Mouse (Mus musculus): ENCODE results near the gene Lamc2. TPM values are rescaled to one million over a fixed set of nuclear protein-coding genes. Genes with fewer than 3 reads are reported as not detected.

Lamc2 gene
- polyA plus RNA-seq, 1 experiment from 2014 or later = 62.9 TPM

GRCm38 (mm10) chr1:153172291-153172731 is 13.9 kb downstream of the Lamc2 start:
- 7% methylated on average over 9 of the region's 9 CpGs for WGBS
- ATAC-seq (peak; percentile 68), DNase-seq (ENCODE audit: low spot score) (peak; percentile 75)
- H3K9ac ChIP-seq (replicated peaks; ENCODE audit: low read depth) = no peak overlapping the region
- H3K27me3 ChIP-seq (replicated peaks; ENCODE audit: insufficient read depth, low read length) = no peaks in the 10 kb centered on the region
- peaks cover 13% of the 10 kb centered on the region for H3K4me1 ChIP-seq (ENCODE audit: insufficient read depth, low read depth, low read length)
- H3K36me3 ChIP-seq (ENCODE audit: insufficient read depth, low read length) = no peaks in the 10 kb centered on the region
- H3K9me3 ChIP-seq (ENCODE audit: low read length) = no peaks in the 10 kb centered on the region
- TF ChIP-seq CTCF (IDR thresholded peaks at IDR 0.05) (no peak), EP300 (IDR thresholded peaks at IDR 0.05) (peak; percentile 62)
- H3K27ac ChIP-seq (ENCODE audit: low read length) = peak overlapping the region; percentile 68
- 0 out of 2 replicates have a peak overlapping the region, but pooled peaks have one; percentile 14 for H3K4me2 ChIP-seq (replicated peaks; ENCODE audit: low read depth, low read length)
- no peak overlapping the region for H3K4me3 ChIP-seq (ENCODE audit: low read depth, low read length)

GRCm38 (mm10) chr1:153171011-153171410 is 15.2 kb downstream of the Lamc2 start:
- no peak overlapping the region for H3K27ac ChIP-seq (ENCODE audit: low read length)
- no peak overlapping the region for H3K9ac ChIP-seq (replicated peaks; ENCODE audit: low read depth)
- no peak for TF ChIP-seq CTCF (IDR thresholded peaks at IDR 0.05)
- TF ChIP-seq EP300 (IDR thresholded peaks at IDR 0.05) = no peak
- no peak overlapping the region for H3K4me2 ChIP-seq (replicated peaks; ENCODE audit: low read depth, low read length)
- DNase-seq (ENCODE audit: low spot score) = no peak
- no peak for ATAC-seq
- 50% methylated on average over 10 of the region's 10 CpGs for WGBS
- H3K36me3 ChIP-seq (ENCODE audit: insufficient read depth, low read length) = no peaks in the 10 kb centered on the region
- H3K4me1 ChIP-seq (ENCODE audit: insufficient read depth, low read depth, low read length) = peaks cover 13% of the 10 kb centered on the region
- no peaks in the 10 kb centered on the region for H3K9me3 ChIP-seq (ENCODE audit: low read length)
- no peaks in the 10 kb centered on the region for H3K27me3 ChIP-seq (replicated peaks; ENCODE audit: insufficient read depth, low read length)
- H3K4me3 ChIP-seq (ENCODE audit: low read depth, low read length) = no peak overlapping the region

GRCm38 (mm10) chr1:153168293-153168692 is 18.0 kb downstream of the Lamc2 start:
- WGBS = 40% methylated on average over 5 of the region's 5 CpGs
- no peak overlapping the region for H3K9ac ChIP-seq (replicated peaks; ENCODE audit: low read depth)

GRCm38 (mm10) chr1:153163831-153164230 is 22.4 kb downstream of the Lamc2 start:
- 65% methylated on average over 3 of the region's 3 CpGs for WGBS
- H3K9me3 ChIP-seq (ENCODE audit: low read length) = no peaks in the 10 kb centered on the region

More at GRCm38 (mm10) chr1:153168293-153168692, 18.0 kb downstream of the Lamc2 start:
- DNase-seq (ENCODE audit: low spot score) = peak; percentile 54
- no peaks in the 10 kb centered on the region for H3K27me3 ChIP-seq (replicated peaks; ENCODE audit: insufficient read depth, low read length)
- no peaks in the 10 kb centered on the region for H3K9me3 ChIP-seq (ENCODE audit: low read length)
- no peak overlapping the region for H3K4me3 ChIP-seq (ENCODE audit: low read depth, low read length)
- peak; percentile 48 for ATAC-seq
- H3K4me2 ChIP-seq (replicated peaks; ENCODE audit: low read depth, low read length) = no peak overlapping the region
- H3K4me1 ChIP-seq (ENCODE audit: insufficient read depth, low read depth, low read length) = peaks cover 10% of the 10 kb centered on the region
- H3K36me3 ChIP-seq (ENCODE audit: insufficient read depth, low read length) = no peaks in the 10 kb centered on the region
- no peak overlapping the region for H3K27ac ChIP-seq (ENCODE audit: low read length)
- no peak for TF ChIP-seq CTCF (IDR thresholded peaks at IDR 0.05)
- 0 out of 2 replicates have a peak, but pooled peaks have one; percentile 20 for TF ChIP-seq EP300 (IDR thresholded peaks at IDR 0.05)

GRCm38 (mm10) chr1:153159137-153159536 is 27.1 kb downstream of the Lamc2 start:
- Histone ChIP-seq H3K4me2 (replicated peaks; ENCODE audit: low read depth, low read length) (no peak overlapping the region), H3K9ac (replicated peaks; ENCODE audit: low read depth) (no peak overlapping the region), H3K4me3 (ENCODE audit: low read depth, low read length) (no peak overlapping the region), H3K9me3 (ENCODE audit: low read length) (no peaks in the 10 kb centered on the region), H3K36me3 (ENCODE audit: insufficient read depth, low read length) (no peaks in the 10 kb centered on the region), H3K27ac (ENCODE audit: low read length) (no peak overlapping the region), H3K27me3 (replicated peaks; ENCODE audit: insufficient read depth, low read length) (no peaks in the 10 kb centered on the region), H3K4me1 (ENCODE audit: insufficient read depth, low read depth, low read length) (no peaks in the 10 kb centered on the region)
- 95% methylated on average over 4 of the region's 4 CpGs for WGBS
- DNase-seq (ENCODE audit: low spot score) = no peak
- TF ChIP-seq CTCF (IDR thresholded peaks at IDR 0.05) = no peak
- no peak for ATAC-seq

More at GRCm38 (mm10) chr1:153163831-153164230, 22.4 kb downstream of the Lamc2 start:
- no peaks in the 10 kb centered on the region for H3K27me3 ChIP-seq (replicated peaks; ENCODE audit: insufficient read depth, low read length)
- ATAC-seq (peak; percentile 35; the same call in 1 of the 2 replicates), DNase-seq (ENCODE audit: low spot score) (no peak)
- no peak overlapping the region for H3K4me3 ChIP-seq (ENCODE audit: low read depth, low read length)
- no peak for TF ChIP-seq EP300 (IDR thresholded peaks at IDR 0.05)
- H3K36me3 ChIP-seq (ENCODE audit: insufficient read depth, low read length) = no peaks in the 10 kb centered on the region
- no peaks in the 10 kb centered on the region for H3K4me1 ChIP-seq (ENCODE audit: insufficient read depth, low read depth, low read length)
- H3K27ac ChIP-seq (ENCODE audit: low read length) = no peak overlapping the region
- H3K4me2 ChIP-seq (replicated peaks; ENCODE audit: low read depth, low read length) = no peak overlapping the region
- H3K9ac ChIP-seq (replicated peaks; ENCODE audit: low read depth) = no peak overlapping the region

- DNase-seq (ENCODE audit: low spot score) = no peak
- no peaks in the 10 kb centered on the region for H3K9me3 ChIP-seq (ENCODE audit: low read length)
- no peak overlapping the region for H3K4me3 ChIP-seq (ENCODE audit: low read depth, low read length)
- no peak for TF ChIP-seq EP300 (IDR thresholded peaks at IDR 0.05)
- no peak for TF ChIP-seq CTCF (IDR thresholded peaks at IDR 0.05)
- no peaks in the 10 kb centered on the region for H3K36me3 ChIP-seq (ENCODE audit: insufficient read depth, low read length)
- H3K27ac ChIP-seq (ENCODE audit: low read length) = no peak overlapping the region
- H3K9ac ChIP-seq (replicated peaks; ENCODE audit: low read depth) = no peak overlapping the region
- WGBS = 62% methylated on average over 5 of the region's 5 CpGs
- no peaks in the 10 kb centered on the region; the same call in 1 of the 2 replicates for H3K4me1 ChIP-seq (ENCODE audit: insufficient read depth, low read depth, low read length)
- H3K4me2 ChIP-seq (replicated peaks; ENCODE audit: low read depth, low read length) = no peak overlapping the region
- no peak for ATAC-seq
- no peaks in the 10 kb centered on the region for H3K27me3 ChIP-seq (replicated peaks; ENCODE audit: insufficient read depth, low read length)
Measured at GRCm38 (mm10) chr1:153157021-153157623, 29.1 kb downstream of the Lamc2 start.
